Comparison of ENCODE assay signal across 7 mouse cellular contexts in the genomic region with DNA sequence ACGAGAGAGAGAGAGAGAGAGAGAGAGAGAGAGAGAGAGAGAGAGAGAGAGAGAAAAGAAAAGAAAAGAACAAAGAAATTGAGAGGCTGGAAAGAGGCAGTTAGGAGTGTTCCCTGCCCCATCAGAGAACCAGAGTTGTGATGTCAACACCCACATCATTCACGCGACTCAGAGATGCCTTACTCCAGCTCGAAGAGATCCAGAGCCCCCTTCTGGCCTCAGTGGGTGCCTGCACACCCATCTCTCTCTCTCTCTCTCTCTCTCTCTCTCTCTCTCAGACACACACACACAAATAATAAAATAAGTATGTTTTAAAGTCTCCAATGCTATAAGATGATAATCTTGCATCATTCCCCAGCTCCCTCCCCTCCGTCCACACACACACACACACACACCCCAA. TPM values are rescaled to one million over a fixed set of nuclear protein-coding genes. Genes with fewer than 3 reads are reported as not detected.
DNase-seq lines count a peak whose midpoint lies in the region; ATAC-seq and TF ChIP-seq lines count a peak whose summit lies in the region.

No protein-coding gene starts in this region.

- ATAC-seq in liver, postnatal 0 days: no peak

- no peak for TF ChIP-seq EP300 in liver, postnatal 0 days (IDR thresholded peaks at IDR 0.05; ENCODE audit: low read depth)

- H3K27ac ChIP-seq in kidney, adult 2 months (ENCODE audit: insufficient read depth, low read depth, low read length): no peak overlapping the region
- H3K27ac ChIP-seq in embryonic fibroblast, embryonic 13.5 days (ENCODE audit: insufficient read depth, low read length): no peak overlapping the region
- H3K27ac ChIP-seq in liver, postnatal 0 days (ENCODE audit: low read depth): no peak overlapping the region
- H3K27ac ChIP-seq in thymus, adult 2 months (ENCODE audit: control insufficient read depth, insufficient read depth, low read length): no peak overlapping the region

- no peaks in the 10 kb centered on the region for H3K27me3 ChIP-seq in kidney, adult 2 months (replicated peaks; ENCODE audit: control insufficient read depth, insufficient read depth, low read length)
- no peaks in the 10 kb centered on the region for H3K27me3 ChIP-seq in liver, postnatal 0 days (ENCODE audit: insufficient read depth, low read length)
- no peaks in the 10 kb centered on the region for H3K27me3 ChIP-seq in thymus, adult 2 months (ENCODE audit: control insufficient read depth, insufficient read depth, low read length)

- H3K36me3 ChIP-seq in kidney, adult 2 months (ENCODE audit: control insufficient read depth, insufficient read depth, low read length): no peaks in the 10 kb centered on the region
- no peaks in the 10 kb centered on the region for H3K36me3 ChIP-seq in liver, postnatal 0 days (replicated peaks; ENCODE audit: insufficient read depth, low read length)
- H3K36me3 ChIP-seq in thymus, adult 2 months (ENCODE audit: control insufficient read depth, insufficient read depth, low read length): no peaks in the 10 kb centered on the region

- peak; percentile 52 for TF ChIP-seq CTCF in kidney, adult 2 months (conservative IDR thresholded peaks at IDR 0.05; ENCODE audit: insufficient read depth, insufficient read length, low read depth, low read length)
- peak; percentile 55 for TF ChIP-seq CTCF in embryonic fibroblast, embryonic 13.5 days (IDR thresholded peaks at IDR 0.05; ENCODE audit: borderline replicate concordance, insufficient read depth, low read length)
- peak; percentile 62 for TF ChIP-seq CTCF in liver, postnatal 0 days (IDR thresholded peaks at IDR 0.05; ENCODE audit: low read depth)
- TF ChIP-seq CTCF in thymus, adult 2 months (IDR thresholded peaks at IDR 0.05; ENCODE audit: borderline replicate concordance, control insufficient read depth, extremely low read depth, insufficient read depth, low read length, poor library complexity): no peak

- H3K9ac ChIP-seq in liver, postnatal 0 days (replicated peaks): no peak overlapping the region

- H3K4me2 ChIP-seq in liver, postnatal 0 days (ENCODE audit: low read depth, low read length): no peak overlapping the region

- TF ChIP-seq POLR2A in kidney, adult 2 months (IDR thresholded peaks at IDR 0.05; ENCODE audit: low read depth, low read length): no peak
- no peak for TF ChIP-seq POLR2A in embryonic fibroblast, embryonic 13.5 days (IDR thresholded peaks at IDR 0.05; ENCODE audit: low read depth, low read length)
- TF ChIP-seq POLR2A in thymus, adult 2 months (IDR thresholded peaks at IDR 0.05; ENCODE audit: control insufficient read depth, extremely low read depth, insufficient read depth, low read length, poor library complexity): no peak

- DNase-seq in kidney, adult 2 months: no peak
- DNase-seq in kidney, adult 8-10 months: no peak
- peak; percentile 68 for DNase-seq in CD4-positive helper T cell, adult 2 months (ENCODE audit: low read depth, low spot score)
- DNase-seq in Muller cell, postnatal 12 days (ENCODE audit: inconsistent ontology term): peak; percentile 43
- DNase-seq in liver, postnatal 0 days: peak; percentile 20
- peak; percentile 57 for DNase-seq in thymus, adult 2 months

- H3K4me3 ChIP-seq in kidney, adult 2 months (ENCODE audit: insufficient read depth, low read depth, low read length): no peak overlapping the region
- H3K4me3 ChIP-seq in embryonic fibroblast, embryonic 13.5 days (ENCODE audit: insufficient read depth, low read length): no peak overlapping the region
- H3K4me3 ChIP-seq in liver, postnatal 0 days (ENCODE audit: low read depth, low read length): no peak overlapping the region
- no peak overlapping the region for H3K4me3 ChIP-seq in thymus, adult 2 months (ENCODE audit: control insufficient read depth, insufficient read depth, low read length)

- WGBS in kidney, adult 2 months: 18% methylated on average over 5 of the region's 5 CpGs
- WGBS in liver, postnatal 0 days (ENCODE audit: insufficient replicate concordance): 23% methylated on average over 5 of the region's 5 CpGs
- 22% methylated on average over 5 of the region's 5 CpGs for WGBS in thymus, adult 2 months

- no peaks in the 10 kb centered on the region for H3K4me1 ChIP-seq in kidney, adult 2 months (ENCODE audit: control insufficient read depth, insufficient read depth, low read length)
- no peaks in the 10 kb centered on the region for H3K4me1 ChIP-seq in embryonic fibroblast, embryonic 13.5 days (ENCODE audit: control insufficient read depth, insufficient read depth, low read length)
- no peaks in the 10 kb centered on the region for H3K4me1 ChIP-seq in liver, postnatal 0 days (ENCODE audit: insufficient read depth)
- peaks cover 28% of the 10 kb centered on the region for H3K4me1 ChIP-seq in thymus, adult 2 months (replicated peaks; ENCODE audit: control insufficient read depth, insufficient read depth, low read length)

- H3K9me3 ChIP-seq in liver, postnatal 0 days (ENCODE audit: low read length): no peaks in the 10 kb centered on the region

RNA-seq across cellular contexts. Expression of a gene that starts 47.6 kb away (rescaled TPM):
- 8.0 and 9.4 TPM in 2 replicates for polyA plus RNA-seq in kidney, adult 2 months (2012; rRNA removed)
- 72.6 and 83.5 TPM in 2 replicates for polyA plus RNA-seq in embryonic fibroblast, embryonic 13.5 days (2011; ENCODE audit: insufficient read length, low read depth, missing spikeins)
- polyA plus RNA-seq in liver, postnatal 0 days (2015; fragmentation: Nextera tagmentation; extraction: Ambion mirVana): 19.8 and 20.1 TPM in 2 replicates
- polyA plus RNA-seq in thymus, adult 2 months (2012; rRNA removed): 6.4 and 9.3 TPM in 2 replicates

Comparison
In these comparisons a context has a peak if more than half of its experiments do, and no peak if none do; other contexts are left out.
1. DNase-seq: peak in CD4-positive helper T cell, adult 2 months (single experiment), Muller cell, postnatal 12 days (single experiment), liver, postnatal 0 days (single experiment) and thymus, adult 2 months (single experiment); none in kidney, adult 2 months (single experiment) and kidney, adult 8-10 months (0 of 2).